Mouse (Mus musculus) intestine, embryonic 16.5 days (tissue): ENCODE data around the gene Arf3. TPM values are rescaled to one million over a fixed set of nuclear protein-coding genes. Genes with fewer than 3 reads are reported as not detected.

Experiments
- ATAC-seq: fragments of 200-750 bp; cut with Nextera tagmentation; 2 replicates; pipeline ENCODE4 v1.8.0; 2017; ENCODE audit warnings: moderate TSS enrichment, moderate library complexity
- H3K27ac ChIP-seq: fragments of 300-500 bp; sonication (generic); 2 replicates; pipeline ENCODE4 v1.5.1; 2014; ENCODE audit warnings: mild to moderate bottlenecking, low read length
- H3K27me3 ChIP-seq: fragments of 300-500 bp; sonication (generic); replicated peaks from 2 replicates; pipeline ENCODE4 v1.6.1; 2014; ENCODE audit warnings: low read length, control low read depth, mixed read lengths; ENCODE audit not compliant: control insufficient read depth, insufficient read depth
- H3K36me3 ChIP-seq: fragments of 300-500 bp; sonication (generic); 2 replicates; pipeline ENCODE4 v1.6.1; 2014; ENCODE audit warnings: low read length, control low read depth; ENCODE audit not compliant: control insufficient read depth, insufficient read depth
- H3K4me1 ChIP-seq: fragments of 300-500 bp; sonication (generic); 2 replicates; pipeline ENCODE4 v1.6.1; 2014; ENCODE audit warnings: low read length, control low read depth, mixed read lengths; ENCODE audit not compliant: control insufficient read depth, insufficient read depth
- H3K4me2 ChIP-seq: fragments of 300-500 bp; sonication (generic); 2 replicates; pipeline ENCODE4 v1.6.1; 2014; ENCODE audit warnings: low read depth, low read length, control low read depth
- H3K4me3 ChIP-seq: fragments of 300-500 bp; sonication (generic); 2 replicates; pipeline ENCODE4 v1.5.1; 2014; ENCODE audit warnings: mild to moderate bottlenecking, low read length
- H3K9ac ChIP-seq: fragments of 300-500 bp; sonication (generic); 2 replicates; pipeline ENCODE4 v1.6.1; 2014; ENCODE audit warnings: low read depth, low read length
- H3K9me3 ChIP-seq: fragments of 300-500 bp; sonication (generic); 2 replicates; pipeline ENCODE4 v1.6.1; 2016; ENCODE audit warnings: low read length, control low read depth; ENCODE audit not compliant: control insufficient read depth
- WGBS: fragments of 180-500 bp; shearing (Covaris S2); extraction: QIAGEN DNeasy Blood & Tissue Kit; methylation state at CpG from one replicate; pipeline ENCODE4 v1.1.7; 2014; 5-methylcytosine and 5-hydroxymethylcytosine counted together
- polyA plus RNA-seq: library from polyadenylated mRNA; unstranded; fragments of >200 nt; fragmentation: Nextera tagmentation; extraction: Ambion mirVana; gene quantifications from 2 replicates; pipeline ENCODE4 v1.2.1, GENCODE M21; 2015

Arf3 gene
- polyA plus RNA-seq, 1 experiment from 2014 or later, result 35.4 TPM

- ATAC-seq, result 0 out of 2 replicates have a peak, but pooled peaks have one; percentile 19
- H3K36me3 ChIP-seq, result no peaks in the 10 kb centered on the region
- H3K27ac ChIP-seq, result no peak overlapping the region
- H3K9me3 ChIP-seq, result no peaks in the 10 kb centered on the region
- H3K4me3 ChIP-seq, result peak overlapping the region; percentile 22; the same call in 1 of the 2 replicates
- peaks cover 33% of the 10 kb centered on the region for H3K4me1 ChIP-seq
- 2% methylated on average over 32 of the region's 32 CpGs for WGBS
- H3K9ac ChIP-seq, result no peak overlapping the region
- peak overlapping the region; percentile 46 for H3K4me2 ChIP-seq
- peaks cover 79% of the 10 kb centered on the region for H3K27me3 ChIP-seq
Measured at GRCm38 (mm10) chr15:98804054-98804453, 41.0 kb upstream of the Arf3 start.

GRCm38 (mm10) chr15:98802926-98803325, 39.9 kb upstream of the Arf3 start:
- H3K27ac ChIP-seq, result peak overlapping the region; percentile 16; the same call in 1 of the 2 replicates
- no peak overlapping the region for H3K9ac ChIP-seq
- no peaks in the 10 kb centered on the region for H3K36me3 ChIP-seq
- H3K4me2 ChIP-seq, result peak overlapping the region; percentile 1; the same call in 1 of the 2 replicates
- H3K4me1 ChIP-seq, result peaks cover 26% of the 10 kb centered on the region
- 6% methylated on average over 8 of the region's 8 CpGs for WGBS
- peaks cover 79% of the 10 kb centered on the region for H3K27me3 ChIP-seq
- ATAC-seq, result peak; percentile 42; the same call in 1 of the 2 replicates
- no peak overlapping the region for H3K4me3 ChIP-seq
- H3K9me3 ChIP-seq, result no peaks in the 10 kb centered on the region

GRCm38 (mm10) chr15:98799396-98799795, 36.4 kb upstream of the Arf3 start:
- Histone ChIP-seq H3K27ac (no peak overlapping the region), H3K4me2 (no peak overlapping the region), H3K4me3 (no peak overlapping the region), H3K4me1 (peaks cover 9% of the 10 kb centered on the region; the same call in 1 of the 2 replicates), H3K36me3 (no peaks in the 10 kb centered on the region), H3K9me3 (no peaks in the 10 kb centered on the region), H3K27me3 (peaks cover 76% of the 10 kb centered on the region), H3K9ac (no peak overlapping the region)
- 11% methylated on average over 12 of the region's 12 CpGs for WGBS
- no peak for ATAC-seq

- ATAC-seq, result no peak
- H3K4me1 ChIP-seq, result peaks cover 8% of the 10 kb centered on the region; the same call in 1 of the 2 replicates
- H3K4me2 ChIP-seq, result no peak overlapping the region
- H3K36me3 ChIP-seq, result no peaks in the 10 kb centered on the region
- no peaks in the 10 kb centered on the region for H3K9me3 ChIP-seq
- peaks cover 78% of the 10 kb centered on the region for H3K27me3 ChIP-seq
- WGBS, result 45% methylated on average over 3 of the region's 3 CpGs
- H3K9ac ChIP-seq, result no peak overlapping the region
- no peak overlapping the region for H3K4me3 ChIP-seq
- H3K27ac ChIP-seq, result no peak overlapping the region
Measured at GRCm38 (mm10) chr15:98798903-98799302, 35.9 kb upstream of the Arf3 start.

GRCm38 (mm10) chr15:98797835-98798492, 35.0 kb upstream of the Arf3 start:
- peaks cover 79% of the 10 kb centered on the region for H3K27me3 ChIP-seq
- no peak for ATAC-seq
- H3K4me2 ChIP-seq, result no peak overlapping the region
- H3K27ac ChIP-seq, result no peak overlapping the region
- no peaks in the 10 kb centered on the region for H3K36me3 ChIP-seq
- WGBS, result 7% methylated on average over 27 of the region's 28 CpGs
- H3K9me3 ChIP-seq, result no peaks in the 10 kb centered on the region
- no peak overlapping the region for H3K4me3 ChIP-seq
- H3K4me1 ChIP-seq, result peaks cover 5% of the 10 kb centered on the region; the same call in 1 of the 2 replicates
- H3K9ac ChIP-seq, result no peak overlapping the region

GRCm38 (mm10) chr15:98796803-98797595, 34.0 kb upstream of the Arf3 start:
- Histone ChIP-seq H3K27me3 (peaks cover 82% of the 10 kb centered on the region), H3K36me3 (no peaks in the 10 kb centered on the region), H3K4me2 (no peak overlapping the region), H3K4me3 (no peak overlapping the region), H3K9me3 (no peaks in the 10 kb centered on the region), H3K27ac (no peak overlapping the region), H3K9ac (no peak overlapping the region), H3K4me1 (peaks cover 13% of the 10 kb centered on the region)
- 5% methylated on average over 13 of the region's 13 CpGs for WGBS
- peak; percentile 35; the same call in 1 of the 2 replicates for ATAC-seq

- peak overlapping the region; percentile 31 for H3K4me3 ChIP-seq
- H3K36me3 ChIP-seq, result no peaks in the 10 kb centered on the region
- ATAC-seq, result no peak
- peaks cover 27% of the 10 kb centered on the region for H3K4me1 ChIP-seq
- 2% methylated on average over 13 of the region's 13 CpGs for WGBS
- no peak overlapping the region for H3K9ac ChIP-seq
- no peaks in the 10 kb centered on the region for H3K9me3 ChIP-seq
- peaks cover 95% of the 10 kb centered on the region for H3K27me3 ChIP-seq
- H3K4me2 ChIP-seq, result 0 out of 2 replicates have a peak overlapping the region, but pooled peaks have one; percentile 43
- H3K27ac ChIP-seq, result no peak overlapping the region
Measured at GRCm38 (mm10) chr15:98793141-98793698, 30.2 kb upstream of the Arf3 start.

- H3K27me3 ChIP-seq, result peaks cover 94% of the 10 kb centered on the region
- no peaks in the 10 kb centered on the region for H3K9me3 ChIP-seq
- WGBS, result 1% methylated on average over 75 of the region's 75 CpGs
- H3K9ac ChIP-seq, result no peak overlapping the region
- no peak for ATAC-seq
- H3K4me3 ChIP-seq, result peak overlapping the region; percentile 31
- H3K4me2 ChIP-seq, result peak overlapping the region; percentile 43
- no peak overlapping the region for H3K27ac ChIP-seq
- peaks cover 27% of the 10 kb centered on the region for H3K4me1 ChIP-seq
- H3K36me3 ChIP-seq, result no peaks in the 10 kb centered on the region
Measured at GRCm38 (mm10) chr15:98792233-98793020, 29.4 kb upstream of the Arf3 start.
